Mouse (Mus musculus): ENCODE results near the gene Rchy1. TPM values are rescaled to one million over a fixed set of nuclear protein-coding genes. Genes with fewer than 3 reads are reported as not detected.

Rchy1 gene
- total and polyA plus RNA-seq, 3 experiments, result 28.2 to 34.1 (median 32.4) TPM

GRCm38 (mm10) chr5:91977397-91977770 lies 14.5 kb upstream of the Rchy1 start:
- DNase-seq (ENCODE audit: extremely low read depth), result no peak
- Histone ChIP-seq H3K36me3 (replicated peaks in 1 of 2; ENCODE audit: control insufficient read depth in 1 of 2, insufficient read depth in 1 of 2, low read length in 1 of 2) (no peaks in the 10 kb centered on the region), H3K27ac (ENCODE audit: insufficient read depth, low read depth) (no peak overlapping the region), H3K4me2 (ENCODE audit: insufficient read depth, low read depth, poor library complexity, severe bottlenecking) (no peak overlapping the region), H3K79me2 (replicated peaks; ENCODE audit: control insufficient read depth, extremely low read depth, insufficient read depth, poor library complexity, severe bottlenecking) (no peaks in the 10 kb centered on the region), H3K4me1 (ENCODE audit: control insufficient read depth in 1 of 2, insufficient read depth in 2 of 2) (peaks cover 7 to 11% of the 10 kb centered on the region in 2 experiments), H3K4me3 (replicated peaks in 1 of 3; ENCODE audit: low read depth in 2 of 3, low read length in 2 of 3, poor library complexity in 1 of 3) (no peak overlapping the region), H3K9me3 (replicated peaks; ENCODE audit: low read length) (no peaks in the 10 kb centered on the region), H3K9ac (ENCODE audit: insufficient read depth, low read depth) (no peak overlapping the region), H3K27me3 (replicated peaks) (no peaks in the 10 kb centered on the region)
- in situ Hi-C loops (cut with MboI; ENCODE audit: low pct_ligation_motif_present, low pct_unique_long_range_greater_than_20kb, low sequenced_read_pairs) (no loop called here), dilution Hi-C loops (cut with MboI; ENCODE audit: extremely low pct_ligation_motif_present, extremely low pct_unique_long_range_greater_than_20kb, low sequenced_read_pairs) (no loop called here)
- peak; percentile 26; the same call in 1 of the 2 replicates for TF ChIP-seq ELF1 (IDR thresholded peaks at IDR 0.05; ENCODE audit: low read depth, low read length)
- no peak for TF ChIP-seq IRF4 (IDR thresholded peaks at IDR 0.05; ENCODE audit: low read depth, low read length)

- H3K4me1 ChIP-seq (ENCODE audit: control insufficient read depth in 1 of 2, insufficient read depth in 2 of 2), result peaks cover 13 to 15% of the 10 kb centered on the region in 2 experiments
- H3K4me2 ChIP-seq (ENCODE audit: insufficient read depth, low read depth, poor library complexity, severe bottlenecking), result no peak overlapping the region
- no peak overlapping the region for H3K27ac ChIP-seq (ENCODE audit: insufficient read depth, low read depth)
- no peaks in the 10 kb centered on the region for H3K27me3 ChIP-seq (replicated peaks)
- in situ Hi-C loops (cut with MboI; ENCODE audit: low pct_ligation_motif_present, low pct_unique_long_range_greater_than_20kb, low sequenced_read_pairs), result no loop called here
- H3K4me3 ChIP-seq (replicated peaks in 1 of 3; ENCODE audit: low read depth in 2 of 3, low read length in 2 of 3, poor library complexity in 1 of 3), result no peak overlapping the region
- H3K9ac ChIP-seq (ENCODE audit: insufficient read depth, low read depth), result no peak overlapping the region
- TF ChIP-seq MAZ (IDR thresholded peaks at IDR 0.05; ENCODE audit: low read depth, low read length) (no peak), GABPA (IDR thresholded peaks at IDR 0.05; ENCODE audit: insufficient replicate concordance, low read depth, low read length) (no peak), MAFK (IDR thresholded peaks at IDR 0.05; ENCODE audit: insufficient replicate concordance, low read length) (no peak), MYC (IDR thresholded peaks at IDR 0.05; ENCODE audit: low read depth, low read length) (no peak), CTCF (conservative IDR thresholded peaks at IDR 0.05 in 1 of 2, IDR thresholded peaks at IDR 0.05 in 1 of 2; ENCODE audit: low read depth in 2 of 2, low read length in 2 of 2) (no peak), PAX5 (IDR thresholded peaks at IDR 0.05; ENCODE audit: low read length) (no peak), NELFE (IDR thresholded peaks at IDR 0.05; ENCODE audit: low read depth, low read length) (no peak), MEF2A (IDR thresholded peaks at IDR 0.05; ENCODE audit: borderline replicate concordance, low read depth, low read length) (no peak), UBTF (IDR thresholded peaks at IDR 0.05; ENCODE audit: low read depth, low read length) (no peak), USF2 (conservative IDR thresholded peaks at IDR 0.05; ENCODE audit: low read depth, low read length) (no peak), HCFC1 (IDR thresholded peaks at IDR 0.05; ENCODE audit: low read depth, low read length) (no peak), EP300 (IDR thresholded peaks at IDR 0.05; ENCODE audit: low read length) (no peak), USF1 (IDR thresholded peaks at IDR 0.05; ENCODE audit: low read depth, low read length) (no peak), ZC3H11A (IDR thresholded peaks at IDR 0.05; ENCODE audit: low read depth, low read length) (no peak)
- H3K79me2 ChIP-seq (replicated peaks; ENCODE audit: control insufficient read depth, extremely low read depth, insufficient read depth, poor library complexity, severe bottlenecking), result no peaks in the 10 kb centered on the region
- H3K9me3 ChIP-seq (replicated peaks; ENCODE audit: low read length), result no peaks in the 10 kb centered on the region
- DNase-seq (ENCODE audit: extremely low read depth), result no peak
- H3K36me3 ChIP-seq (replicated peaks in 1 of 2; ENCODE audit: control insufficient read depth in 1 of 2, insufficient read depth in 1 of 2, low read length in 1 of 2), result no peaks in the 10 kb centered on the region
- dilution Hi-C loops (cut with MboI; ENCODE audit: extremely low pct_ligation_motif_present, extremely low pct_unique_long_range_greater_than_20kb, low sequenced_read_pairs), result no loop called here
These were observed 13.9 kb upstream of the Rchy1 start for GRCm38 (mm10) chr5:91976566-91977396.
